Mouse (Mus musculus) hindbrain, embryonic 14.5 days (tissue): ENCODE data around the gene Spg7. TPM values are rescaled to one million over a fixed set of nuclear protein-coding genes. Genes with fewer than 3 reads are reported as not detected.

Experiments
- ATAC-seq: fragments of 200-750 bp; cut with Nextera tagmentation; 2 replicates; pipeline ENCODE4 v1.8.0; 2017; ENCODE audit warnings: moderate number of reproducible peaks, mild to moderate bottlenecking, moderate TSS enrichment, moderate library complexity; ENCODE audit not compliant: low FRiP score
- DNase-seq: peaks from one replicate; pipeline ENCODE4 v3.0.0-alpha.2; 2015; ENCODE audit warnings: low spot score
- H3K27ac ChIP-seq: fragments of 300-500 bp; sonication (generic); 2 replicates; pipeline ENCODE4 v1.5.1; 2014; ENCODE audit warnings: mild to moderate bottlenecking, moderate library complexity
- H3K27me3 ChIP-seq: fragments of 300-500 bp; sonication (generic); 2 replicates; pipeline ENCODE4 v1.6.1; 2014; ENCODE audit warnings: mild to moderate bottlenecking, low read length, mixed read lengths; ENCODE audit not compliant: control insufficient read depth, insufficient read depth
- H3K36me3 ChIP-seq: fragments of 300-500 bp; sonication (generic); replicated peaks from 2 replicates; pipeline ENCODE4 v1.6.1; 2014; ENCODE audit not compliant: control insufficient read depth, insufficient read depth
- H3K4me1 ChIP-seq: fragments of 300-500 bp; sonication (generic); replicated peaks from 2 replicates; pipeline ENCODE4 v1.6.1; 2014; ENCODE audit warnings: antibody characterized with exemption, low read length, mixed read lengths; ENCODE audit not compliant: control insufficient read depth, insufficient read depth
- H3K4me2 ChIP-seq: fragments of 300-500 bp; sonication (generic); replicated peaks from 2 replicates; pipeline ENCODE4 v1.6.1; 2014; ENCODE audit warnings: mild to moderate bottlenecking, moderate library complexity
- H3K4me3 ChIP-seq: fragments of 300-500 bp; sonication (generic); replicated peaks from 2 replicates; pipeline ENCODE4 v1.5.1; 2014; ENCODE audit warnings: mild to moderate bottlenecking, low read length
- H3K9ac ChIP-seq: fragments of 300-500 bp; sonication (generic); 2 replicates; pipeline ENCODE4 v1.6.1; 2014
- H3K9me3 ChIP-seq: fragments of 300-500 bp; sonication (generic); 2 replicates; pipeline ENCODE4 v1.6.1; 2016; ENCODE audit warnings: low read length; ENCODE audit not compliant: control insufficient read depth
- WGBS: fragments of 180-500 bp; shearing (Covaris S2); extraction: QIAGEN DNeasy Blood & Tissue Kit; methylation state at CpG from one replicate; pipeline ENCODE4 v1.1.7; 2014; 5-methylcytosine and 5-hydroxymethylcytosine counted together
- polyA plus RNA-seq: library from polyadenylated mRNA; unstranded; fragments of >200 nt; fragmentation: Nextera tagmentation; extraction: Ambion mirVana; gene quantifications from 2 replicates; pipeline ENCODE4 v1.2.1, GENCODE M21; 2014

Gene Spg7
- polyA plus RNA-seq, 1 experiment from 2014 or later = 44.1 TPM

- H3K4me3 ChIP-seq = no peak overlapping the region
- no peak overlapping the region for H3K4me2 ChIP-seq
- H3K27me3 ChIP-seq = no peaks in the 10 kb centered on the region
- no peaks in the 10 kb centered on the region for H3K9me3 ChIP-seq
- no peak overlapping the region for H3K9ac ChIP-seq
- no peak for DNase-seq
- ATAC-seq = no peak
- H3K4me1 ChIP-seq = peaks cover 13% of the 10 kb centered on the region
- 86% methylated on average over 11 of the region's 11 CpGs for WGBS
- no peaks in the 10 kb centered on the region for H3K36me3 ChIP-seq
- H3K27ac ChIP-seq = no peak overlapping the region
Measured at GRCm38 (mm10) chr8:123134149-123134713, 71.5 kb downstream of the Spg7 start.

GRCm38 (mm10) chr8:123135406-123135805 lies 72.7 kb downstream of the Spg7 start:
- Histone ChIP-seq H3K4me3 (no peak overlapping the region), H3K4me2 (peak overlapping the region; percentile 17), H3K27me3 (no peaks in the 10 kb centered on the region), H3K27ac (peak overlapping the region; percentile 56; the same call in 1 of the 2 replicates), H3K9me3 (no peaks in the 10 kb centered on the region), H3K9ac (no peak overlapping the region), H3K4me1 (peaks cover 13% of the 10 kb centered on the region), H3K36me3 (no peaks in the 10 kb centered on the region)
- peak; percentile 53 for DNase-seq
- no peak for ATAC-seq
- 5% methylated on average over 7 of the region's 7 CpGs for WGBS

- peak overlapping the region; percentile 56; the same call in 1 of the 2 replicates for H3K27ac ChIP-seq
- no peak overlapping the region for H3K4me3 ChIP-seq
- H3K4me1 ChIP-seq = peaks cover 13% of the 10 kb centered on the region
- H3K36me3 ChIP-seq = no peaks in the 10 kb centered on the region
- no peaks in the 10 kb centered on the region for H3K27me3 ChIP-seq
- no peaks in the 10 kb centered on the region for H3K9me3 ChIP-seq
- DNase-seq = no peak
- peak overlapping the region; percentile 17 for H3K4me2 ChIP-seq
- WGBS = 42% methylated on average over 9 of the region's 9 CpGs
- no peak overlapping the region for H3K9ac ChIP-seq
- ATAC-seq = no peak
Measured at GRCm38 (mm10) chr8:123135806-123136205, 73.1 kb downstream of the Spg7 start.

- Histone ChIP-seq H3K4me3 (no peak overlapping the region), H3K4me2 (no peak overlapping the region), H3K4me1 (peaks cover 13% of the 10 kb centered on the region), H3K36me3 (no peaks in the 10 kb centered on the region), H3K27me3 (no peaks in the 10 kb centered on the region), H3K9me3 (no peaks in the 10 kb centered on the region), H3K27ac (no peak overlapping the region), H3K9ac (no peak overlapping the region)
- ATAC-seq = no peak
- WGBS = 80% methylated on average over 9 of the region's 9 CpGs
- DNase-seq = no peak
Measured at GRCm38 (mm10) chr8:123136287-123136686, 73.5 kb downstream of the Spg7 start.

- H3K36me3 ChIP-seq = no peaks in the 10 kb centered on the region
- DNase-seq (peak; percentile 54), ATAC-seq (peak; percentile 49)
- 0 out of 2 replicates have a peak overlapping the region, but pooled peaks have one; percentile 3 for H3K27ac ChIP-seq
- peaks cover 13% of the 10 kb centered on the region for H3K4me1 ChIP-seq
- no peak overlapping the region for H3K9ac ChIP-seq
- no peak overlapping the region for H3K4me3 ChIP-seq
- H3K27me3 ChIP-seq = no peaks in the 10 kb centered on the region
- 5% methylated on average over 2 of the region's 2 CpGs for WGBS
- H3K4me2 ChIP-seq = no peak overlapping the region
- H3K9me3 ChIP-seq = no peaks in the 10 kb centered on the region
Measured at GRCm38 (mm10) chr8:123137645-123138077, 74.9 kb downstream of the Spg7 start.

- no peak for ATAC-seq
- DNase-seq = no peak
- H3K4me3 ChIP-seq = no peak overlapping the region
- no peaks in the 10 kb centered on the region for H3K9me3 ChIP-seq
- H3K27ac ChIP-seq = no peak overlapping the region
- H3K9ac ChIP-seq = no peak overlapping the region
- H3K36me3 ChIP-seq = no peaks in the 10 kb centered on the region
- peaks cover 13% of the 10 kb centered on the region for H3K4me1 ChIP-seq
- no peaks in the 10 kb centered on the region for H3K27me3 ChIP-seq
- 73% methylated on average over 4 of the region's 4 CpGs for WGBS
- no peak overlapping the region for H3K4me2 ChIP-seq
Measured at GRCm38 (mm10) chr8:123138741-123139140, 76.0 kb downstream of the Spg7 start.

GRCm38 (mm10) chr8:123141741-123142462 lies 79.2 kb downstream of the Spg7 start:
- no peaks in the 10 kb centered on the region for H3K9me3 ChIP-seq
- ATAC-seq (peak; percentile 53; the same call in 1 of the 2 replicates), DNase-seq (peak; percentile 72)
- H3K27ac ChIP-seq = peak overlapping the region; percentile 62
- H3K4me2 ChIP-seq = no peak overlapping the region
- H3K36me3 ChIP-seq = no peaks in the 10 kb centered on the region
- no peaks in the 10 kb centered on the region for H3K27me3 ChIP-seq
- H3K9ac ChIP-seq = no peak overlapping the region
- no peaks in the 10 kb centered on the region for H3K4me1 ChIP-seq
- no peak overlapping the region for H3K4me3 ChIP-seq
- WGBS = 71% methylated on average over 14 of the region's 14 CpGs

- H3K4me2 ChIP-seq = no peak overlapping the region
- H3K4me3 ChIP-seq = no peak overlapping the region
- no peaks in the 10 kb centered on the region for H3K9me3 ChIP-seq
- ATAC-seq (no peak), DNase-seq (no peak)
- H3K4me1 ChIP-seq = no peaks in the 10 kb centered on the region
- no peak overlapping the region for H3K9ac ChIP-seq
- WGBS = 63% methylated on average over 6 of the region's 6 CpGs
- no peaks in the 10 kb centered on the region for H3K36me3 ChIP-seq
- H3K27me3 ChIP-seq = no peaks in the 10 kb centered on the region
- no peak overlapping the region for H3K27ac ChIP-seq
Measured at GRCm38 (mm10) chr8:123145279-123145678, 82.5 kb downstream of the Spg7 start.

GRCm38 (mm10) chr8:123146390-123146789 lies 83.6 kb downstream of the Spg7 start:
- ATAC-seq (no peak), DNase-seq (no peak)
- Histone ChIP-seq H3K27me3 (no peaks in the 10 kb centered on the region), H3K4me3 (no peak overlapping the region), H3K9me3 (no peaks in the 10 kb centered on the region), H3K36me3 (no peaks in the 10 kb centered on the region), H3K4me1 (no peaks in the 10 kb centered on the region), H3K9ac (no peak overlapping the region), H3K27ac (no peak overlapping the region; the same call in 1 of the 2 replicates), H3K4me2 (no peak overlapping the region)
- WGBS = 82% methylated on average over 7 of the region's 7 CpGs
